ENCODE assay signal across 8 mouse cellular contexts in the genomic region with DNA sequence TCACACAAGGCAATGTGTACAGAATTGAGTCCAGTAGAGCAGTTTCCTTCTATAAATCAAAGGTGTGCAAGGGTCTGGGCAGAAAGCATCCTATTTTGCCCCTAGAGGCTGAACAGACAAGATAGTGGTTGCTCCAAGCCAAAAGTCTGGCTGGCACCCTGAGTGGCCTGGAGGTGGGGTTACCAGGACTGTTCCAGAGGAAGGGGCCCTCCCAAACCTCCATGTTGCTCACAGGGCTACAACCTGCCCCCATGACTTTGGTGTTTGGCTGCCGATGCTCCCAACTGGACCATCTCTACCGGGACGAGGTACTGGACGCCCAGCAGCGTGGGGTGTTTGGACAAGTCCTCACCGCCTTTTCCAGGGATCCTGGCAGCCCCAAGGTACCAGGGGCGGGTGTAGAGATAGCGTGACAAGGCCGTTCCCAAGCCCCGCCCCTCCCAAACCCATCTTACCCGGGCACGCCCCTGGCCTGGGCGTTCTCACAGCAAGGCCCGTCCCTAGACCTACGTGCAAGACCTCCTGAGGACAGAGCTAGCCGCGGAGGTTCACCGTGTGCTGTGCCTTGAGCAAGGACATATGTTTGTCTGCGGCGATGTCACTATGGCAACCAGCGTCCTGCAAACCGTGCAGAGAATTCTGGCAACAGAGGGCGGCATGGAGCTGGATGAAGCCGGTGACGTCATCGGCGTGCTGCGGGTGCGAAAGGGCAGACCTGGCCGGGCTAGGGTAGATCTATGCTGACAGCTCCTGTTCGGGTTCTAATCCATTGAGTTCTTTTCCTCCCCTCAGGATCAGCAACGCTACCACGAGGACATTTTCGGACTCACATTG. TPM values are rescaled to one million over a fixed set of nuclear protein-coding genes. Genes with fewer than 3 reads are reported as not detected.
DNase-seq lines count a peak whose midpoint lies in the region; ATAC-seq and TF ChIP-seq lines count a peak whose summit lies in the region.

No protein-coding gene starts in this region.

- in situ Hi-C loops in Patski (cut with MboI; ENCODE audit: low pct_unique_long_range_greater_than_20kb) = no loop called here

- peak overlapping the region; percentile 75 for H3K27ac ChIP-seq in hindbrain, embryonic 14.5 days

- H3K36me3 ChIP-seq in hindbrain, embryonic 14.5 days (replicated peaks; ENCODE audit: control insufficient read depth, insufficient read depth) = no peaks in the 10 kb centered on the region

- WGBS in hindbrain, embryonic 14.5 days = 2% methylated on average over 34 of the region's 34 CpGs

- peak; percentile 37 for ATAC-seq in Patski
- ATAC-seq in hindbrain, embryonic 14.5 days (ENCODE audit: low FRiP score) = peak; percentile 80

- H3K4me3 ChIP-seq in hindbrain, embryonic 14.5 days (replicated peaks; ENCODE audit: low read length) = peak overlapping the region; percentile 43

- POLR2A ChIA-PET in Patski (lab: Charles Lee) = interaction anchor here (0.9 kb wide), 1 partner anchor 10 kb away, joined by 3 read pairs; a partner anchor contains a TSS

- peaks cover 14% of the 10 kb centered on the region for H3K4me1 ChIP-seq in hindbrain, embryonic 14.5 days (replicated peaks; ENCODE audit: control insufficient read depth, insufficient read depth, low read length)

- TF ChIP-seq CTCF in Patski (IDR thresholded peaks at IDR 0.05) = no peak

- peak overlapping the region; percentile 63 for H3K9ac ChIP-seq in hindbrain, embryonic 14.5 days

- H3K27me3 ChIP-seq in Patski = no peaks in the 10 kb centered on the region
- peaks cover 16% of the 10 kb centered on the region; the same call in 1 of the 2 replicates for H3K27me3 ChIP-seq in hindbrain, embryonic 14.5 days (ENCODE audit: control insufficient read depth, insufficient read depth, low read length)

- DNase-seq in Patski (ENCODE audit: low read depth, low spot score) = no peak
- DNase-seq in cerebellum, postnatal 14 days = peak; percentile 98
- DNase-seq in frontal cortex, postnatal 14 days (ENCODE audit: low spot score in 2 of 2) = peak; percentile 86 to 87
- DNase-seq in hindbrain, embryonic 14.5 days (ENCODE audit: low spot score) = peak; percentile 90
- DNase-seq in layer of hippocampus, postnatal 36 days = peak; percentile 87 to 89
- DNase-seq in lung, postnatal 36 days = peak; percentile 97
- DNase-seq in retina, postnatal 1 day = peak; percentile 96
- peak; percentile 81 to 88 for DNase-seq in urinary bladder, adult 18-20 months (ENCODE audit: low spot score in 2 of 2)

- peak overlapping the region; percentile 67 for H3K4me2 ChIP-seq in hindbrain, embryonic 14.5 days (replicated peaks)

- no peaks in the 10 kb centered on the region for H3K9me3 ChIP-seq in hindbrain, embryonic 14.5 days (ENCODE audit: control insufficient read depth, low read length)

- CTCF ChIA-PET in Patski (lab: Charles Lee) = interaction anchor here (1.3 to 3.3 kb wide), 2 partner anchors 9 to 11 kb away, joined by 4 to 21 read pairs; a partner anchor contains a TSS

RNA-seq across cellular contexts. Expression of a gene that starts 8.7 kb away (rescaled TPM):
- polyA plus RNA-seq in Patski (2021) = 0.51 TPM
- polyA plus RNA-seq in hindbrain, embryonic 14.5 days (2014; fragmentation: Nextera tagmentation; extraction: Ambion mirVana) = 1.6 and 2.4 TPM in 2 replicates
- total RNA-seq in layer of hippocampus, postnatal 36 days (2021) = 1 to 10 TPM; 3.0 to 4.2 TPM

RNA-seq across cellular contexts. Expression of a gene that starts 10.2 kb away (rescaled TPM):
- 67.6 TPM for polyA plus RNA-seq in Patski (2021)
- 42.0 and 45.6 TPM in 2 replicates for polyA plus RNA-seq in hindbrain, embryonic 14.5 days (2014; fragmentation: Nextera tagmentation; extraction: Ambion mirVana)
- 10 to 100 TPM; 51.9 to 58.7 TPM for total RNA-seq in layer of hippocampus, postnatal 36 days (2021)

RNA-seq across cellular contexts. Expression of a gene that starts 18.6 kb away (rescaled TPM):
- polyA plus RNA-seq in Patski (2021) = 0.06 TPM
- polyA plus RNA-seq in hindbrain, embryonic 14.5 days (2014; fragmentation: Nextera tagmentation; extraction: Ambion mirVana) = 8.6 and 10.6 TPM in 2 replicates
- total RNA-seq in layer of hippocampus, postnatal 36 days (2021) = 1 to 10 TPM; 6.1 to 6.4 TPM

RNA-seq across cellular contexts. Expression of a gene that starts 29.9 kb away (rescaled TPM):
- 2.6 TPM for polyA plus RNA-seq in Patski (2021)
- polyA plus RNA-seq in hindbrain, embryonic 14.5 days (2014; fragmentation: Nextera tagmentation; extraction: Ambion mirVana) = 0.35 and 0.80 TPM in 2 replicates
- under 1 TPM in 1 of 2 experiments, not detected in 1; 0.23 TPM for total RNA-seq in layer of hippocampus, postnatal 36 days (2021)

RNA-seq across cellular contexts. Expression of a gene that starts 31.8 kb away (rescaled TPM):
- 0.12 TPM for polyA plus RNA-seq in Patski (2021)
- 13.9 and 15.1 TPM in 2 replicates for polyA plus RNA-seq in hindbrain, embryonic 14.5 days (2014; fragmentation: Nextera tagmentation; extraction: Ambion mirVana)
- 10 to 100 TPM; 21.3 to 23.7 TPM for total RNA-seq in layer of hippocampus, postnatal 36 days (2021)
